Mouse (Mus musculus) limb, embryonic 15.5 days (tissue): ENCODE measurements around the gene Vangl1. TPM values are rescaled to one million over a fixed set of nuclear protein-coding genes. Genes with fewer than 3 reads are reported as not detected.

Experiments
- ATAC-seq: fragments of 200-750 bp; cut with Nextera tagmentation; 2 replicates; pipeline ENCODE4 v1.8.0; 2017; ENCODE audit warnings: low read depth, moderate TSS enrichment; ENCODE audit not compliant: insufficient number of reproducible peaks, low FRiP score, low TSS enrichment
- H3K27ac ChIP-seq: fragments of 300-500 bp; sonication (generic); 2 replicates; pipeline ENCODE4 v1.5.1; 2015; ENCODE audit warnings: moderate library complexity, mild to moderate bottlenecking, inconsistent platforms
- H3K27me3 ChIP-seq: fragments of 300-500 bp; sonication (generic); 2 replicates; pipeline ENCODE4 v1.6.1; 2015; ENCODE audit warnings: inconsistent platforms
- H3K36me3 ChIP-seq: fragments of 300-500 bp; sonication (generic); 2 replicates; pipeline ENCODE4 v1.6.1; 2015; ENCODE audit warnings: inconsistent platforms
- H3K4me1 ChIP-seq: fragments of 300-500 bp; sonication (generic); 2 replicates; pipeline ENCODE4 v1.6.1; 2015; ENCODE audit warnings: inconsistent platforms
- H3K4me2 ChIP-seq: fragments of 300-500 bp; sonication (generic); 2 replicates; pipeline ENCODE4 v1.6.1; 2015; ENCODE audit warnings: mild to moderate bottlenecking, inconsistent platforms
- H3K4me3 ChIP-seq: fragments of 300-500 bp; sonication (generic); 2 replicates; pipeline ENCODE4 v1.5.1; 2015; ENCODE audit warnings: mild to moderate bottlenecking, inconsistent platforms
- H3K9ac ChIP-seq: fragments of 300-500 bp; sonication (generic); 2 replicates; pipeline ENCODE4 v1.6.1; 2015; ENCODE audit warnings: inconsistent platforms
- H3K9me3 ChIP-seq: fragments of 300-500 bp; sonication (generic); 2 replicates; pipeline ENCODE4 v1.6.1; 2016; ENCODE audit warnings: inconsistent platforms
- WGBS: fragments of 180-500 bp; shearing (Covaris S2); methylation state at CpG from one replicate; pipeline ENCODE4 v1.1.7; 2015; 5-methylcytosine and 5-hydroxymethylcytosine counted together
- polyA plus RNA-seq: library from polyadenylated mRNA; unstranded; fragments of >200 nt; fragmentation: Nextera tagmentation; extraction: Ambion mirVana; gene quantifications from 2 replicates; pipeline ENCODE4 v1.2.1, GENCODE M21; 2015

Gene Vangl1
- polyA plus RNA-seq, 1 experiment from 2014 or later, result 22.8 TPM

DNA sequence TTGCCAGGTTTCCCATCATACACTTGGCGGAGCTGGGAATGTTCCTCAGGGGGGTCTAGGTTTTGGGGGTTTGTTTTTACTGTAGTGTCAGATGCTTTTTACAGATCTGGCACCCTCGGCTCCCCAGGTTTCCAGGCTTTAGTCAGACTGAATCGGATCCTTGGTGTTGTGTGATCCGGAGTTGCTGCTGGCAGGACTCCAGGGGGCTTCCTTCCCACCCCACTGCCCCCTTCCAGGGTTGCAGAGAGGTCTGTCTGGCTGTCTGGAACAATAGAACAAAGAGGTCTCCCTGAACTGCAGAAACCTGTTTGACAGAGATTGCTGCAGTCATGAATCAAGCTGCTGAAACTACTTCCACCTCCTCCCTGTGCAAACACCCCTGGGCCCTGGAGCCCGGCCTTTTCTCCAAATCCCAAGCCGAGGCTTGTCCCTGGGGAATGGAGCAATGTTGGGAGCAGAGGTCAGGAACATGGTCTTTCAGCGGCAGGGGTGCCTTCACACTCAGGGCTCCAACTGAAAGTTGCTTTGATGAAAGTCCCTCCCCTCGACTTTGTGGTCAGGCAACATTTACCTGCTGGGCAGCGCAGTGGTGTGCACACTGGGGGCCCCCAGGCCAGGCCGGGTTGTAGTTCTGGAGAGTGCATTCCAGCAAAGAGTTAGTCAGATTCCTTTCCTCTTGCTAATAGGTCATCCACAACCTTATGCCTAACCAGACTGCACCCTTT, 68.9 kb downstream of the Vangl1 start:
- no peaks in the 10 kb centered on the region for H3K36me3 ChIP-seq
- peak overlapping the region; percentile 69 for H3K27ac ChIP-seq
- H3K4me3 ChIP-seq, result no peak overlapping the region
- no peak for ATAC-seq
- H3K4me1 ChIP-seq, result peaks cover 12% of the 10 kb centered on the region
- no peaks in the 10 kb centered on the region for H3K9me3 ChIP-seq
- 19% methylated on average over 10 of the region's 10 CpGs for WGBS
- H3K9ac ChIP-seq, result no peak overlapping the region
- no peaks in the 10 kb centered on the region for H3K27me3 ChIP-seq
- no peak overlapping the region for H3K4me2 ChIP-seq

GRCm38 (mm10) chr3:102131627-102132324, 72.7 kb downstream of the Vangl1 start:
- H3K9ac ChIP-seq, result no peak overlapping the region
- WGBS, result 86% methylated on average over 9 of the region's 9 CpGs
- ATAC-seq, result no peak
- H3K27ac ChIP-seq, result no peak overlapping the region
- H3K36me3 ChIP-seq, result no peaks in the 10 kb centered on the region
- no peaks in the 10 kb centered on the region for H3K27me3 ChIP-seq
- H3K4me3 ChIP-seq, result no peak overlapping the region
- H3K9me3 ChIP-seq, result no peaks in the 10 kb centered on the region
- no peak overlapping the region for H3K4me2 ChIP-seq
- peaks cover 12% of the 10 kb centered on the region for H3K4me1 ChIP-seq

DNA sequence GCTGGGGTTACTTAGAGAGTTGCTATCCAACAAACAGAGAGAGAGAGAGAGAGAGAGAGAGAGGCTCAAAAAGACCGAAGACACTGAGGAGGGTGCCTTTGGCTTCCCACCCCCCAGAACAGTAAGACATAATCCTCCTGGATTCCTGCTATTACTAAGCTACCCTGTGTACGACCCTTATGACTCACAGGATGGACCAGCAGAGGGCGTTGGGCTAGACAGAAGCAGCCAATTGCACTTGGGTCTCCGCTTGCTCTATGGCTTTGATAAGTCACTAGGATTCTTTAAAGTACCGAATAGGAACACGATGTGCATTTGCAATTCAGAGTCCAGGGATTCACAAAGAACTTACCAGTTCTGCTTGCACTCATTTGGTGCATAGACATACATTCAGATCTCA, 74.0 kb downstream of the Vangl1 start:
- Histone ChIP-seq H3K36me3 (no peaks in the 10 kb centered on the region), H3K4me1 (peaks cover 3% of the 10 kb centered on the region), H3K27ac (no peak overlapping the region), H3K9ac (no peak overlapping the region), H3K4me3 (no peak overlapping the region), H3K27me3 (no peaks in the 10 kb centered on the region), H3K9me3 (no peaks in the 10 kb centered on the region), H3K4me2 (no peak overlapping the region)
- WGBS, result 74% methylated on average over 6 of the region's 6 CpGs
- no peak for ATAC-seq

DNA sequence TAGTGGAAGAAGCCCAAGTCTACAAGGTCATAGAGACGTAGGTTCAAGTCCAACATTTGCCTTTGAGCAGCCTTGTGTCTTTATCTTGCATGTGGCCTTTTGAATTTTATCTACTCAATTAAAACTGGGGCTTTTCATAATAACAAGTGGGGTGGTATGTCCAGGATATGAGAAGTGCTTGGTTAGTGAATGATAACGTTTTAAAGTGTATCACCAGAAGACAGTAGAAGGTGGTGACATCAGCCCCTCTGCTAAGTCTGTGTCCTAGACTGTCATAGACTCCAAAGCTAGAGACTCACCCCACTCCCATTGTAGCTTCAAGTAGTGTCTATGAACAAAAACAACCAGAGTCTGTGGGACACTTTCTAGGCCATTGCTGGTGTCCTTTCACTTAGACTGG, 76.3 kb downstream of the Vangl1 start:
- Histone ChIP-seq H3K9ac (no peak overlapping the region), H3K27me3 (no peaks in the 10 kb centered on the region), H3K36me3 (no peaks in the 10 kb centered on the region), H3K9me3 (no peaks in the 10 kb centered on the region), H3K4me2 (no peak overlapping the region), H3K4me3 (no peak overlapping the region), H3K4me1 (no peaks in the 10 kb centered on the region), H3K27ac (no peak overlapping the region)
- no peak for ATAC-seq
- 80% methylated on average over 2 of the region's 2 CpGs for WGBS

- ATAC-seq, result no peak
- Histone ChIP-seq H3K4me3 (no peak overlapping the region), H3K4me2 (no peak overlapping the region), H3K27ac (no peak overlapping the region), H3K36me3 (no peaks in the 10 kb centered on the region), H3K9me3 (no peaks in the 10 kb centered on the region), H3K9ac (no peak overlapping the region), H3K4me1 (no peaks in the 10 kb centered on the region), H3K27me3 (no peaks in the 10 kb centered on the region)
- 69% methylated on average over 2 of the region's 2 CpGs for WGBS
Observed at GRCm38 (mm10) chr3:102127114-102127513, 77.4 kb downstream of the Vangl1 start.

DNA sequence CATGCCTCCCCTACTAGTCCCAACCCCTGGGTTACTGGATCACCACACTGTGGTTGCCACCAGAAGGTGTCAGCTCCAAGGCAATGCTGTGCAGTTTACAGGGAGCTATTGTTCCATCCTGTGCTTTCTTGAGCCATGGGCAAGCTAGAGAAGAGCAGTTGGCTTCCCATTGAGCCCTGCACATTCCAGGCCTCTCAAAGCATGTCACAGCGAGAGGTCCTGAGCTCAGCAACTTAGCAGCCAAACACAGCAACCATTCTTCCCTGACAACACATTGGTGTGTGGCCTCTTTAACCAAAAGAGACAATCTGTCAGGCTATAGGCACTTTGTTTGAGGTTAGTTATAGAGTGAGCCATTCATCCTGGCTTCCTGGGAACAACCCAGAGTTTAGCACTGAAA, 78.9 kb downstream of the Vangl1 start:
- WGBS, result 82% methylated on average over 1 of the region's 1 CpGs

GRCm38 (mm10) chr3:102123654-102124053, 80.8 kb downstream of the Vangl1 start:
- Histone ChIP-seq H3K27ac (no peak overlapping the region), H3K9ac (no peak overlapping the region), H3K36me3 (no peaks in the 10 kb centered on the region), H3K4me3 (no peak overlapping the region), H3K9me3 (no peaks in the 10 kb centered on the region), H3K4me1 (no peaks in the 10 kb centered on the region), H3K4me2 (no peak overlapping the region), H3K27me3 (no peaks in the 10 kb centered on the region)
- WGBS, result 84% methylated on average over 6 of the region's 6 CpGs
- ATAC-seq, result no peak

More for the DNA sequence above, 78.9 kb downstream of the Vangl1 start:
- no peaks in the 10 kb centered on the region for H3K9me3 ChIP-seq
- H3K27ac ChIP-seq, result no peak overlapping the region
- ATAC-seq, result no peak
- no peak overlapping the region for H3K4me3 ChIP-seq
- no peak overlapping the region for H3K4me2 ChIP-seq
- H3K4me1 ChIP-seq, result no peaks in the 10 kb centered on the region
- no peaks in the 10 kb centered on the region for H3K27me3 ChIP-seq
- H3K9ac ChIP-seq, result no peak overlapping the region
- H3K36me3 ChIP-seq, result no peaks in the 10 kb centered on the region

- H3K4me2 ChIP-seq, result no peak overlapping the region
- no peaks in the 10 kb centered on the region for H3K9me3 ChIP-seq
- H3K27me3 ChIP-seq, result no peaks in the 10 kb centered on the region
- H3K4me3 ChIP-seq, result no peak overlapping the region
- no peaks in the 10 kb centered on the region for H3K4me1 ChIP-seq
- no peak overlapping the region for H3K9ac ChIP-seq
- ATAC-seq, result no peak
- H3K36me3 ChIP-seq, result no peaks in the 10 kb centered on the region
- no peak overlapping the region for H3K27ac ChIP-seq
- WGBS, result 81% methylated on average over 7 of the region's 7 CpGs
Observed at GRCm38 (mm10) chr3:102122046-102122445, 82.4 kb downstream of the Vangl1 start.

DNA sequence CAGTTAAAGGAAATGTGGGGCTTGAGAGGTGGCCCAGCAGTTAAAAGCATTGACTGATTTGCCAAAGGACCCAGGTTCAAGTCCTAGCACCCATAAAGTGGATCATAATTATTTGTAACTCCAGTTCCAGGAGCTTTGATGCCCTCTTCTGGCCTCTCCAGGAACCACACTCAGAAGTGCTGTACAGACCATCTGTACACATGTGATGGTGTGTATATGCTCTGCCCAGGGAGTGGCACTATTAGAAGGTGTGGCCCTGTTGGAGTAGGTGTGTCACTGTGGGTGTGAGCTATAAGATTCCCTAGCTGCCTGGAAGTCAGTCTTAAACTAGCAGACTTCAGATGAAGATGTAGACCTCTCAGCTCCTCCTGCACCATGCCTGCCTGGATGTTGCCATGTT, 83.5 kb downstream of the Vangl1 start:
- Histone ChIP-seq H3K4me2 (no peak overlapping the region), H3K4me1 (no peaks in the 10 kb centered on the region), H3K9me3 (no peaks in the 10 kb centered on the region), H3K27me3 (no peaks in the 10 kb centered on the region), H3K36me3 (no peaks in the 10 kb centered on the region), H3K27ac (no peak overlapping the region), H3K9ac (no peak overlapping the region), H3K4me3 (no peak overlapping the region)
- no peak for ATAC-seq

- Histone ChIP-seq H3K27me3 (no peaks in the 10 kb centered on the region), H3K9ac (no peak overlapping the region), H3K4me1 (no peaks in the 10 kb centered on the region), H3K27ac (no peak overlapping the region), H3K4me2 (no peak overlapping the region), H3K4me3 (no peak overlapping the region), H3K36me3 (no peaks in the 10 kb centered on the region), H3K9me3 (no peaks in the 10 kb centered on the region)
- WGBS, result 86% methylated on average over 7 of the region's 7 CpGs
- no peak for ATAC-seq
Observed at GRCm38 (mm10) chr3:102111979-102112599, 92.4 kb downstream of the Vangl1 start.

DNA sequence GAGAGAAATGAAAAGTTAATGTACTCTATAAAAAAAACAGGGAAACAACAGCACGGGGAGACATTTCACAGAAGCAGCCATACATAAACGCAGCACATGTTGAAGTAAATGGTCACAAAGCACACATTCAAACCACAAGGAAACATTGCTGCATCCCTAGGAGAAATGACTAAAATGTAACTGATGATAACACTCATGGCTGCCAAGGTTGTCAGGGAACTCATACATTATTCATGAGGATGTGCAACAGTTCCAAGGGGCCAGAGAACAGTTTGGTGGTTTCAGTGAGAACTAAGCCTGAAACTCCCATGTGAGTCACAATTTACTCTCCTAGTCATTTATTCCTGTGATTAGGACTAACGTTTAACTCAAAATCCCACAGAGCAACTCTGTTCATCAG, 96.3 kb downstream of the Vangl1 start:
- H3K4me3 ChIP-seq, result no peak overlapping the region
- H3K27me3 ChIP-seq, result no peaks in the 10 kb centered on the region
- ATAC-seq, result no peak
- H3K36me3 ChIP-seq, result no peaks in the 10 kb centered on the region
- 60% methylated on average over 3 of the region's 3 CpGs for WGBS
- no peak overlapping the region for H3K27ac ChIP-seq
- 0 out of 2 replicates have a peak, but pooled peaks cover 3% of the 10 kb centered on the region for H3K4me1 ChIP-seq
- H3K9ac ChIP-seq, result no peak overlapping the region
- no peak overlapping the region for H3K4me2 ChIP-seq
- no peaks in the 10 kb centered on the region for H3K9me3 ChIP-seq

GRCm38 (mm10) chr3:102103811-102104565, 100.5 kb downstream of the Vangl1 start:
- Histone ChIP-seq H3K27ac (no peak overlapping the region), H3K4me2 (no peak overlapping the region), H3K36me3 (no peaks in the 10 kb centered on the region), H3K4me3 (no peak overlapping the region), H3K9me3 (no peaks in the 10 kb centered on the region), H3K27me3 (no peaks in the 10 kb centered on the region), H3K9ac (no peak overlapping the region), H3K4me1 (peaks cover 7% of the 10 kb centered on the region; the same call in 1 of the 2 replicates)
- 50% methylated on average over 9 of the region's 9 CpGs for WGBS
- ATAC-seq, result no peak
